Mouse (Mus musculus) limb, embryonic 11.5 days (tissue): ENCODE results near the gene Abhd17c. TPM values are rescaled to one million over a fixed set of nuclear protein-coding genes. Genes with fewer than 3 reads are reported as not detected.
A peak's percentile ranks its signal among the peaks of the same experiment; 100 is the strongest.

ENCODE experiments used
- ATAC-seq: fragments of 200-750 bp; cut with Nextera tagmentation; 2 replicates; pipeline ENCODE4 v1.8.0; 2017; ENCODE audit warnings: low read depth; ENCODE audit not compliant: insufficient number of reproducible peaks, low FRiP score, low TSS enrichment
- DNase-seq: peaks from one replicate; pipeline ENCODE4 v3.0.0-alpha.2; 2015; ENCODE audit warnings: low spot score
- H3K27ac ChIP-seq: fragments of 300-500 bp; sonication (generic); replicated peaks from 2 replicates; pipeline ENCODE4 v1.5.1; 2014; ENCODE audit warnings: low read depth, mild to moderate bottlenecking, low read length
- H3K27me3 ChIP-seq: fragments of 300-500 bp; sonication (generic); 2 replicates; pipeline ENCODE4 v1.6.1; 2014; ENCODE audit warnings: mild to moderate bottlenecking, low read length, mixed read lengths; ENCODE audit not compliant: control insufficient read depth, insufficient read depth
- H3K36me3 ChIP-seq: fragments of 300-500 bp; sonication (generic); 2 replicates; pipeline ENCODE4 v1.6.1; 2014; ENCODE audit warnings: mild to moderate bottlenecking, low read length, moderate library complexity, mixed read lengths; ENCODE audit not compliant: control insufficient read depth, insufficient read depth
- H3K4me1 ChIP-seq: fragments of 300-500 bp; sonication (generic); 2 replicates; pipeline ENCODE4 v1.6.1; 2014; ENCODE audit warnings: low read length, mixed read lengths; ENCODE audit not compliant: control insufficient read depth, insufficient read depth
- H3K4me2 ChIP-seq: fragments of 300-500 bp; sonication (generic); 2 replicates; pipeline ENCODE4 v1.6.1; 2014; ENCODE audit warnings: low read depth, mild to moderate bottlenecking, moderate library complexity; ENCODE audit not compliant: severe bottlenecking
- H3K4me3 ChIP-seq: fragments of 300-500 bp; sonication (generic); 2 replicates; pipeline ENCODE4 v1.5.1; 2014; ENCODE audit warnings: low read depth, low read length
- H3K9ac ChIP-seq: fragments of 300-500 bp; sonication (generic); 2 replicates; pipeline ENCODE4 v1.6.1; 2014; ENCODE audit warnings: mild to moderate bottlenecking, low read length
- H3K9me3 ChIP-seq: fragments of 300-500 bp; sonication (generic); 2 replicates; pipeline ENCODE4 v1.6.1; 2016; ENCODE audit warnings: low read length; ENCODE audit not compliant: control insufficient read depth
- WGBS: fragments of 180-500 bp; shearing (Covaris S2); extraction: QIAGEN DNeasy Blood & Tissue Kit; methylation state at CpG from one replicate; pipeline ENCODE4 v1.1.7; 2014; 5-methylcytosine and 5-hydroxymethylcytosine counted together
- polyA plus RNA-seq: library from polyadenylated mRNA; unstranded; fragments of >200 nt; fragmentation: Nextera tagmentation; extraction: Ambion mirVana; gene quantifications from 2 replicates; pipeline ENCODE4 v1.2.1, GENCODE M21; 2014

Abhd17c gene
- polyA plus RNA-seq, 1 experiment from 2014 or later: 51.8 TPM

- peak overlapping the region; percentile 66 for H3K4me2 ChIP-seq
- H3K9ac ChIP-seq: no peak overlapping the region
- WGBS: 70% methylated on average over 4 of the region's 4 CpGs
- no peak for DNase-seq
- H3K9me3 ChIP-seq: no peaks in the 10 kb centered on the region
- peaks cover 12% of the 10 kb centered on the region for H3K4me1 ChIP-seq
- no peak for ATAC-seq
- no peak overlapping the region for H3K27ac ChIP-seq
- H3K27me3 ChIP-seq: no peaks in the 10 kb centered on the region
- H3K4me3 ChIP-seq: peak overlapping the region; percentile 76; the same call in 1 of the 2 replicates
- H3K36me3 ChIP-seq: no peaks in the 10 kb centered on the region
Observed at GRCm38 (mm10) chr7:84149821-84150220, 1.9 kb downstream of the Abhd17c start.

- no peak overlapping the region for H3K9ac ChIP-seq
- ATAC-seq (no peak), DNase-seq (no peak)
- no peak overlapping the region for H3K4me3 ChIP-seq
- peaks cover 14% of the 10 kb centered on the region for H3K4me1 ChIP-seq
- no peak overlapping the region for H3K4me2 ChIP-seq
- H3K36me3 ChIP-seq: no peaks in the 10 kb centered on the region
- no peaks in the 10 kb centered on the region for H3K27me3 ChIP-seq
- 93% methylated on average over 3 of the region's 3 CpGs for WGBS
- no peaks in the 10 kb centered on the region for H3K9me3 ChIP-seq
- H3K27ac ChIP-seq: no peak overlapping the region
Observed at GRCm38 (mm10) chr7:84148896-84149295, 2.8 kb downstream of the Abhd17c start.

GRCm38 (mm10) chr7:84147746-84148145, 3.9 kb downstream of the Abhd17c start:
- H3K4me1 ChIP-seq: peaks cover 22% of the 10 kb centered on the region
- WGBS: 90% methylated on average over 1 of the region's 1 CpGs

GRCm38 (mm10) chr7:84145633-84146032, 6.1 kb downstream of the Abhd17c start:
- peaks cover 26% of the 10 kb centered on the region for H3K4me1 ChIP-seq
- no peak overlapping the region for H3K27ac ChIP-seq
- no peaks in the 10 kb centered on the region for H3K27me3 ChIP-seq
- WGBS: 79% methylated on average over 2 of the region's 2 CpGs
- ATAC-seq (no peak), DNase-seq (no peak)
- H3K36me3 ChIP-seq: no peaks in the 10 kb centered on the region
- no peak overlapping the region for H3K4me2 ChIP-seq
- no peak overlapping the region for H3K4me3 ChIP-seq
- H3K9me3 ChIP-seq: no peaks in the 10 kb centered on the region
- H3K9ac ChIP-seq: no peak overlapping the region

More at GRCm38 (mm10) chr7:84147746-84148145, 3.9 kb downstream of the Abhd17c start:
- no peak overlapping the region for H3K27ac ChIP-seq
- no peaks in the 10 kb centered on the region for H3K9me3 ChIP-seq
- DNase-seq: no peak
- H3K27me3 ChIP-seq: no peaks in the 10 kb centered on the region
- H3K4me3 ChIP-seq: no peak overlapping the region
- ATAC-seq: no peak
- H3K36me3 ChIP-seq: no peaks in the 10 kb centered on the region
- no peak overlapping the region for H3K9ac ChIP-seq
- no peak overlapping the region for H3K4me2 ChIP-seq

GRCm38 (mm10) chr7:84142736-84143473, 8.8 kb downstream of the Abhd17c start:
- H3K4me1 ChIP-seq: peaks cover 14% of the 10 kb centered on the region; the same call in 1 of the 2 replicates
- no peaks in the 10 kb centered on the region for H3K36me3 ChIP-seq
- no peak for ATAC-seq
- 68% methylated on average over 7 of the region's 7 CpGs for WGBS
- no peak overlapping the region for H3K9ac ChIP-seq
- H3K4me3 ChIP-seq: no peak overlapping the region
- H3K9me3 ChIP-seq: no peaks in the 10 kb centered on the region
- H3K27ac ChIP-seq: no peak overlapping the region
- no peaks in the 10 kb centered on the region for H3K27me3 ChIP-seq
- H3K4me2 ChIP-seq: no peak overlapping the region
- no peak for DNase-seq

GRCm38 (mm10) chr7:84142196-84142595, 9.5 kb downstream of the Abhd17c start:
- Histone ChIP-seq H3K36me3 (no peaks in the 10 kb centered on the region), H3K27ac (no peak overlapping the region), H3K4me3 (no peak overlapping the region), H3K4me2 (no peak overlapping the region), H3K4me1 (peaks cover 14% of the 10 kb centered on the region; the same call in 1 of the 2 replicates), H3K9me3 (no peaks in the 10 kb centered on the region), H3K9ac (no peak overlapping the region), H3K27me3 (no peaks in the 10 kb centered on the region)
- DNase-seq (no peak), ATAC-seq (no peak)
- 83% methylated on average over 4 of the region's 4 CpGs for WGBS

GRCm38 (mm10) chr7:84139566-84139965, 12.1 kb downstream of the Abhd17c start:
- no peak overlapping the region for H3K4me3 ChIP-seq
- H3K9me3 ChIP-seq: no peaks in the 10 kb centered on the region
- no peak overlapping the region for H3K4me2 ChIP-seq
- no peak overlapping the region for H3K9ac ChIP-seq
- H3K27me3 ChIP-seq: no peaks in the 10 kb centered on the region
- H3K4me1 ChIP-seq: peaks cover 14% of the 10 kb centered on the region; the same call in 1 of the 2 replicates
- H3K27ac ChIP-seq: no peak overlapping the region
- ATAC-seq (no peak), DNase-seq (no peak)
- 62% methylated on average over 4 of the region's 4 CpGs for WGBS
- no peaks in the 10 kb centered on the region for H3K36me3 ChIP-seq

GRCm38 (mm10) chr7:84138731-84139130, 13.0 kb downstream of the Abhd17c start:
- Histone ChIP-seq H3K9me3 (no peaks in the 10 kb centered on the region), H3K4me1 (peaks cover 11% of the 10 kb centered on the region; the same call in 1 of the 2 replicates), H3K27me3 (no peaks in the 10 kb centered on the region), H3K4me3 (no peak overlapping the region), H3K36me3 (no peaks in the 10 kb centered on the region), H3K4me2 (no peak overlapping the region), H3K9ac (no peak overlapping the region), H3K27ac (no peak overlapping the region)
- 83% methylated on average over 4 of the region's 4 CpGs for WGBS
- DNase-seq (no peak), ATAC-seq (no peak)
